ENCODE assay signal across 20 mouse cellular contexts in genomic region chr2:120262876-120263275, GRCm38 (mm10). TPM values are rescaled to one million over a fixed set of nuclear protein-coding genes. Genes with fewer than 3 reads are reported as not detected.
"Had no signal": no experiment of that assay in that cellular context is flagged by ENCODE, and none has a peak within 500 bp of the region (broad histone marks: within the 10 kb centered on the region; RNA-seq: fewer than 3 reads in every experiment).

No protein-coding gene starts in this region.

- DNase-seq: kidney, adult 8-10 months; kidney, postnatal 10 days; kidney, postnatal 36 days; left cerebral cortex, postnatal 4 days; liver, postnatal 0 days; lung, embryonic 14.5 days; thymus, adult 2 months; thymus, postnatal 14 days; thymus, postnatal 4 days had no signal

- H3K27ac ChIP-seq: kidney, embryonic 15.5 days; limb, embryonic 12.5 days; limb, embryonic 15.5 days; liver, embryonic 14.5 days; midbrain, embryonic 10.5 days; midbrain, embryonic 13.5 days had no signal

- H3K4me3 ChIP-seq: kidney, embryonic 15.5 days; limb, embryonic 12.5 days; limb, embryonic 15.5 days; megakaryocyte, embryonic 14.5 days; midbrain, embryonic 10.5 days; midbrain, embryonic 13.5 days had no signal

RNA-seq across cellular contexts. Expression of gene Pla2g4e, which starts 17.7 kb away (rescaled TPM):
- total RNA-seq: monocyte, adult 5-6 weeks had no signal

RNA-seq across cellular contexts. Expression of gene Pla2g4d, which starts 26.1 kb away (rescaled TPM):
- total RNA-seq: left cerebral cortex, adult 8-10 months; monocyte, adult 5-6 weeks had no signal

RNA-seq across cellular contexts. Expression of gene Pla2g4f, which starts 51.1 kb away (rescaled TPM):
- total RNA-seq: layer of hippocampus, postnatal 10 days; left cerebral cortex, adult 8-10 months; left cerebral cortex, postnatal 14 days; left cerebral cortex, postnatal 4 days; monocyte, adult 5-6 weeks had no signal
